Mouse (Mus musculus): ENCODE data around the gene Foxp1.

DNA sequence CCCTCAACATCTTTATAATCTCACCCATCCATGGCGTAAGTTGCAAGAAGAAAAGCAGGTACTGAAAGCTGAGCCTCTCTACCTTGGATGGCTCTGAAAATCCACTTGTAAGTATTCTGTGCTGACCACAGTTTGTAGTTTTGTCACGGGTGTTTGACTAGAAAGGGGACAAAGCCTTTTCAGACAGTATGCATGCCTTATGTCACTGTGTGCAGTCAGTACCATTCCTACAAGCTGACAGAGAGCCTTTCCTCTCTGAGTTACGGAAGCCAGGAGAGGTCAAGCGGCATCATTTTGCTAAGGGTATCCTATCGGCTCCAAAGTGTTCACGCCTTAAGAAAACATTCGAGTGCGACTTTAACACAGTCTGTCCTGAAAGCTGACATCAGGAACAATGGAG, 202.1 kb downstream of the Foxp1 start:
- TF ChIP-seq CTCF (IDR thresholded peaks at IDR 0.05; ENCODE audit: low read depth) (no peak), EP300 (IDR thresholded peaks at IDR 0.05; ENCODE audit: low read depth) (no peak)
